Mouse (Mus musculus) erythroblast, embryonic 14.5 days (primary cell): ENCODE measurements at regions not wholly inside any gene's neighbourhood (a gene's known extent, or its start where the extent isn't known, plus 50 kb on each side); places are given as distances from the start of the nearest gene placed in this dataset.

Experiments
- H3K27me3 ChIP-seq: 2 replicates; pipeline ENCODE4 v1.6.1; 2012; ENCODE audit warnings: inconsistent platforms; ENCODE audit not compliant: control insufficient read depth
- H3K36me3 ChIP-seq: 2 replicates; pipeline ENCODE4 v1.6.1; 2012; ENCODE audit warnings: mild to moderate bottlenecking, inconsistent platforms; ENCODE audit not compliant: control insufficient read depth
- H3K4me1 ChIP-seq: 2 replicates; pipeline ENCODE4 v1.6.1; 2012; ENCODE audit warnings: inconsistent platforms; ENCODE audit not compliant: control insufficient read depth
- H3K4me3 ChIP-seq: replicated peaks from 2 replicates; pipeline ENCODE3; 2012; ENCODE audit warnings: moderate library complexity, mild to moderate bottlenecking, inconsistent platforms
- H3K9me3 ChIP-seq: 2 replicates; pipeline ENCODE4 v1.6.1; 2012; ENCODE audit warnings: low read length, inconsistent platforms, mixed read lengths; ENCODE audit not compliant: control insufficient read depth
- GATA1 ChIP-seq: IDR thresholded peaks from 2 replicates; pipeline ENCODE4 v1.6.1; 2012; ENCODE audit warnings: low read length, inconsistent platforms, mixed read lengths
- TAL1 ChIP-seq: IDR thresholded peaks from 3 replicates; pipeline ENCODE4 v1.6.1; 2012; ENCODE audit warnings: low read length, inconsistent platforms, mixed read lengths

GRCm38 (mm10) chr13:112136850-112137249 lies 151.4 kb upstream of the Ankrd55 start:
- H3K9me3 ChIP-seq = no peaks in the 10 kb centered on the region
- no peaks in the 10 kb centered on the region for H3K36me3 ChIP-seq
- TF ChIP-seq GATA1 (no peak), TAL1 (no peak)
- H3K4me1 ChIP-seq = no peaks in the 10 kb centered on the region
- no peaks in the 10 kb centered on the region for H3K27me3 ChIP-seq
- no peak overlapping the region for H3K4me3 ChIP-seq

DNA sequence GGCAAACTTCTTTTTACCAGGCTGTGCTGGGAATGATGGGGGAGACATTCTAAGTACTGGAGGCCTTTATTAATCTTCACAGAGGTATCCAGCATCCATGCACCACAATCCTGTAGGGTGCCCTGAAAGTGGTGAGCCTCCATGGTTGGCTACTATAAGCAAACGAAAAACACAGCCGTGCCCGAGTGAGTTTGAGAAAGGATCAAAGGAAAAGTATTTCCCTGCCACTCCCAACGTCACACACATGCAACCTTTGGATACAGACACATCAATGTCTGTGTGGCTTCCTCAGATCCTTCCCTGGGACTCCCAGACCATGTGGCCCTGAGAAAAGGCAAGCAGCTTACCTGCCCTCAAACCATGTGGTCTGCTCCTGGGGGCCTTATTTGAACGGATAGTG lies 147.4 kb upstream of the Ankrd55 start:
- TF ChIP-seq TAL1 (no peak), GATA1 (no peak)
- Histone ChIP-seq H3K4me1 (no peaks in the 10 kb centered on the region), H3K4me3 (no peak overlapping the region), H3K27me3 (no peaks in the 10 kb centered on the region), H3K36me3 (no peaks in the 10 kb centered on the region), H3K9me3 (no peaks in the 10 kb centered on the region)

GRCm38 (mm10) chr13:112144393-112145348 lies 143.6 kb upstream of the Ankrd55 start:
- H3K9me3 ChIP-seq = no peaks in the 10 kb centered on the region
- H3K4me1 ChIP-seq = no peaks in the 10 kb centered on the region
- TF ChIP-seq TAL1 = no peak
- TF ChIP-seq GATA1 = no peak
- no peaks in the 10 kb centered on the region for H3K36me3 ChIP-seq
- H3K27me3 ChIP-seq = no peaks in the 10 kb centered on the region; the same call in 1 of the 2 replicates
- H3K4me3 ChIP-seq = no peak overlapping the region

GRCm38 (mm10) chr13:112152614-112153550 lies 135.4 kb upstream of the Ankrd55 start:
- Histone ChIP-seq H3K4me3 (no peak overlapping the region), H3K9me3 (no peaks in the 10 kb centered on the region), H3K27me3 (peaks cover 22% of the 10 kb centered on the region), H3K4me1 (peaks cover 5% of the 10 kb centered on the region), H3K36me3 (no peaks in the 10 kb centered on the region)
- TF ChIP-seq TAL1 (no peak), GATA1 (no peak)

- TF ChIP-seq TAL1 (no peak), GATA1 (no peak)
- H3K4me1 ChIP-seq = peaks cover 5% of the 10 kb centered on the region
- peaks cover 22% of the 10 kb centered on the region for H3K27me3 ChIP-seq
- H3K36me3 ChIP-seq = no peaks in the 10 kb centered on the region
- no peaks in the 10 kb centered on the region for H3K9me3 ChIP-seq
- no peak overlapping the region for H3K4me3 ChIP-seq
Measured at GRCm38 (mm10) chr13:112153681-112154127, 134.5 kb upstream of the Ankrd55 start.

DNA sequence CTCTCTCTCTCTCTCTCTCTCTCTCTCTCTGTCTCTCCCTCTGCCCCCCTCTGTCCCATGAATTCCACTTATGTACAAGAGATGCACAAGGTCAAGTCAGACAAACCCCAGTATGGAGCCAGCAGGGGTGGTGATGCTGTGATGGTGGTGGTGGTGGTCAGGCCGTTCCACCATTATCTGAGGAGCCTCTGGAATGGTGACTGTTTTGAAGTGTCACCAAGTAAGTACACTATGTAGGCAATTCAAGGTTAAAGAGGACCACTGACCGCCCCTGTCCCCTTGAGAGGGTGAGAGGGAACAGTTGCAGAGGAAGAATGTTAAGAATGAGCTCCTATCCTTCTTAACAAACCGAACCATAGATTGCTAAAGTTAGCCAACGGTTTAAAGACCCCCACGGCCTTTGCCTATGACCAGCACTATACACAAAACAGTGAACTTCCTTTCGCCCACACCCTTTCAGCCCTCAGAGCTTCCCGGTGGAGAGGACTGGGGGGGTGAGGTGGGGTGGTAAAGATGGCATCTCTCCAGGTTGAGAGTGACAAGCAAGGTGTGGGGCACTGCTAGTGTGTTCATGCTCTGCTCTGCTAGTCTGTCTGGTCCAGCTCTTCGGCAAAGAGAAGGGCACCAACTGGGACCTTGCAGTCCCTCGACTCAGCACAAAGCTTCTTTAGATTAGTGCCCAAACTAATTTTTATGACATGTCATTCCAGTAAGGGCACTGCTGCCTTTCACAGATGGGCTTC lies 128.7 kb upstream of the Ankrd55 start:
- Histone ChIP-seq H3K9me3 (no peaks in the 10 kb centered on the region), H3K27me3 (no peaks in the 10 kb centered on the region), H3K4me3 (no peak overlapping the region), H3K4me1 (no peaks in the 10 kb centered on the region), H3K36me3 (no peaks in the 10 kb centered on the region)
- TF ChIP-seq GATA1 (no peak), TAL1 (no peak)

DNA sequence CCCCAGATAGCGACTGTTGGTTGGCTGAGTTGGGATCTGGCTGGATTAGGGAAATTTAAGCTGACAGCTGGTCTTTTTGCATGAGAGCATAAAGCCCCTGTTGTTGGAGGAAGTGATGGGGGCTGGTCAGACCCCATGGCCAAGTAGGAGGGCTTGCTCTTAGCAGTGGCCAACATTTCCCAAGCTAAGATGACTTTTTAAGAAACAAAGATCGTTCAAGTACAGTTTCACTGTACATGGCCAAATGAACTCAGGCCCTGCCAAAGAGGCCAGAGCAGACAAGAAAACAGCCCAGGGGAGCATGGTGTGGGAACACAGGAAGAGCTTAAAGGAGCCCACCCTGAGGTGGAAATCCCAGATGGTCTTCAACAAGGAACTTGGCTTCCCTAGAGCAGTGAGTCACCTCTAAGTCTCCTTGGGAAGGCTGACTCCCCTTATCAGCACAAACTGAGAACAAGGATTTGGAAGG lies 128.0 kb upstream of the Ankrd55 start:
- Histone ChIP-seq H3K9me3 (no peaks in the 10 kb centered on the region), H3K36me3 (no peaks in the 10 kb centered on the region), H3K4me3 (no peak overlapping the region), H3K4me1 (no peaks in the 10 kb centered on the region), H3K27me3 (no peaks in the 10 kb centered on the region)
- TF ChIP-seq TAL1 (no peak), GATA1 (no peak)

DNA sequence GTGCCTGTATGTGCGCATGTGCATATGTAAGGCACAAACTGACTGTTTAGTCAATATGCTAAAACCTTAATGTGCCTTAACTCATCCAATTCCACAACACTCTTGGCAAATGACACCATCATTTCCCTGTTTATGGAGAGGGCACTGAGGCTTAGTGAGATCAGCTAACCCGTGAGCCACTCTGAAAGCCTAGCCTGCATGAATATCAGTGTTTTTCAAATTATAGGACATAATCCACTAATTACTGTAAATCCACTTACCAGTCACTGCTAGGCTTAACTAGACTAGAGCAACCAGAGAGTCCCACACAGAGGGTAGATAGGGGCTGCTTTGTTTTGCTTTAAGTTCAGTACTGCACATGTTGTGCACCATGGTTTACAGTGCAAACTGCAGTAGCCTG lies 127.5 kb upstream of the Ankrd55 start:
- Histone ChIP-seq H3K27me3 (no peaks in the 10 kb centered on the region), H3K36me3 (no peaks in the 10 kb centered on the region), H3K4me1 (no peaks in the 10 kb centered on the region), H3K9me3 (no peaks in the 10 kb centered on the region), H3K4me3 (no peak overlapping the region)
- TF ChIP-seq TAL1 = no peak
- TF ChIP-seq GATA1 = no peak
